Mouse (Mus musculus) kidney, adult 2 months (tissue): ENCODE results near the gene Il17rc. TPM values are rescaled to one million over a fixed set of nuclear protein-coding genes. Genes with fewer than 3 reads are reported as not detected.
A peak's percentile ranks its signal among the peaks of the same experiment; 100 is the strongest.

Experiments used
- DNase-seq: peaks from one replicate; pipeline ENCODE4 v3.0.0; 2021
- H3K27ac ChIP-seq: fragments of 200-500 bp; 2 replicates; pipeline ENCODE4 v1.5.1; 2012; ENCODE audit warnings: low read depth, low read length, control low read depth, inconsistent platforms; ENCODE audit not compliant: insufficient read depth
- H3K27me3 ChIP-seq: fragments of 200-500 bp; replicated peaks from 2 replicates; pipeline ENCODE4 v1.6.1; 2012; ENCODE audit warnings: mild to moderate bottlenecking, moderate library complexity, low read length, inconsistent platforms; ENCODE audit not compliant: control insufficient read depth, insufficient read depth
- H3K36me3 ChIP-seq: fragments of 200-500 bp; 2 replicates; pipeline ENCODE4 v1.6.1; 2012; ENCODE audit warnings: mild to moderate bottlenecking, moderate library complexity, low read length, inconsistent platforms; ENCODE audit not compliant: control insufficient read depth, insufficient read depth
- H3K4me1 ChIP-seq: fragments of 200-500 bp; 2 replicates; pipeline ENCODE4 v1.6.1; 2011; ENCODE audit warnings: low read length; ENCODE audit not compliant: control insufficient read depth, insufficient read depth
- H3K4me3 ChIP-seq: fragments of 200-500 bp; 2 replicates; pipeline ENCODE4 v1.5.1; 2011; ENCODE audit warnings: mild to moderate bottlenecking, low read depth, low read length, control low read depth; ENCODE audit not compliant: insufficient read depth
- CTCF ChIP-seq: fragments of 200-500 bp; conservative IDR thresholded peaks from 2 replicates; pipeline ENCODE4 v1.5.1; 2011; ENCODE audit warnings: low read depth, mild to moderate bottlenecking, control low read depth, low read length, moderate library complexity, mixed read lengths; ENCODE audit not compliant: insufficient read depth, insufficient read length
- POLR2A ChIP-seq: fragments of 200-500 bp; IDR thresholded peaks from one replicate; pipeline ENCODE4 v1.6.1; 2011; ENCODE audit warnings: low read depth, low read length, control low read depth
- WGBS: fragments of 180-500 bp; shearing (Covaris S2); methylation state at CpG from one replicate; pipeline ENCODE4 v1.1.7; 2018; 5-methylcytosine and 5-hydroxymethylcytosine counted together
- polyA plus RNA-seq: library from polyadenylated mRNA; depleted of rRNA; stranded (reverse); fragments of >200 nt; gene quantifications from 2 replicates; pipeline ENCODE4 v1.2.3, GENCODE M21; 2012

Gene Il17rc
- polyA plus RNA-seq, 1 experiment: 37.6 TPM

DNA sequence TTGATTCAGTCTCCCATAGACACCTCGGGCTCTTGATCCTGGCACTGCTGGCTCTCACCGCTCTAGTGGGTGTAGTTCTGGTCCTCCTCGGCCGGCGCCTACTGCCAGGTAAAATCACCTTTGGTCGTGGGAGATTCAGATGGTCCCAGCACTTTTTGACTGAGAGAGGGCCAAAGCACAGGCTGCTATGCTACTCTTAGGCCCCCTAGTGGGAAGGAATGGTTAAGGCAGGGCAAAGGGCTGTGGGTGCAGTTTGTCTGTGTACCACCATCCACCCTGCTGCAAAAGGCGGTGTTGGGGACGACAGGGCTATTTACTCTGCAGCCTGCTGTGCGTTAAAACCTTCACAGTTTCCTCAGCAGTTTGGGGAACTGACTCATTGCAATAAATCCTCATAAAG, 2.2 kb upstream of the Il17rc start:
- DNase-seq: peak; percentile 87
- Histone ChIP-seq H3K4me3 (peak overlapping the region; percentile 27; the same call in 1 of the 2 replicates), H3K27ac (no peak overlapping the region), H3K4me1 (peaks cover 5% of the 10 kb centered on the region; the same call in 1 of the 2 replicates), H3K36me3 (no peaks in the 10 kb centered on the region), H3K27me3 (no peaks in the 10 kb centered on the region)
- peak; percentile 91 for TF ChIP-seq CTCF
- no peak for TF ChIP-seq POLR2A
- 4% methylated on average over 9 of the region's 9 CpGs for WGBS

DNA sequence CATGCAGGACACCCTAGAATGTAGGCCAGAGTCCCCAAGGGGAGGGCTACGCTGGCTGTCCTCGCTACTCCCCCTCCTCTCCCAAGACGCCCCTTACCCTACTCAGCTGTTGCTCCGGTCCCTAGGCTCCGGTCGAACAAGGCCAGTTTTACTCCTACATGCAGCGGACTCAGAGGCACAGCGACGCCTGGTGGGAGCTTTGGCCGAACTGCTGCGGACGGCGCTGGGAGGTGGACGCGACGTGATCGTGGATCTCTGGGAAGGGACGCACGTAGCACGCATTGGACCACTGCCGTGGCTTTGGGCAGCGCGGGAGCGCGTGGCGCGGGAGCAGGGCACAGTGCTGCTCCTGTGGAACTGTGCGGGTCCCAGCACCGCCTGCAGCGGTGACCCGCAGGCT, 1.8 kb upstream of the Il17rc start:
- H3K4me3 ChIP-seq: peak overlapping the region; percentile 36; the same call in 1 of the 2 replicates
- 3% methylated on average over 31 of the region's 31 CpGs for WGBS
- H3K27me3 ChIP-seq: no peaks in the 10 kb centered on the region
- H3K27ac ChIP-seq: no peak overlapping the region
- DNase-seq: peak; percentile 85
- H3K4me1 ChIP-seq: peaks cover 5% of the 10 kb centered on the region; the same call in 1 of the 2 replicates
- H3K36me3 ChIP-seq: no peaks in the 10 kb centered on the region
- TF ChIP-seq CTCF: peak; percentile 86
- no peak for TF ChIP-seq POLR2A

DNA sequence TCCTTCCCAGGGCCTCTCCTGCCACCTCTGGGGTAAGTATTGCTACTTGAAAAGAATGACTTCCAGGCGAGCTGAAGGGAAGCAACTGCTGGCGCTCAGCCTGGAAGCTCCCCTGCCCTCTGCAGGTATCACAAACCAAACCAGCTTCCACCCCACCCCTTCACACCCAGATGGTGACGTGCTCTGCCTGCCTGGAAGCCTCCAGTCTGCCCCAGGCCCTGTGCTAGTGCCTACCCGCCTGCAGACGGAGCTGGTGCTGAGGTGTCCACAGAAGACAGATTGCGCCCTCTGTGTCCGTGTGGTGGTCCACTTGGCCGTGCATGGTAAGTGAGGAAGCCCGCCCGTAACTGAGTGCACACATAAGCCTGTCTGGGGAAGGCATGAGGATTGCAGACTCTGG, 834 bp downstream of the Il17rc start:
- H3K4me1 ChIP-seq: peaks cover 5% of the 10 kb centered on the region; the same call in 1 of the 2 replicates
- no peaks in the 10 kb centered on the region for H3K27me3 ChIP-seq
- H3K36me3 ChIP-seq: no peaks in the 10 kb centered on the region
- TF ChIP-seq POLR2A: no peak
- no peak for TF ChIP-seq CTCF
- no peak for DNase-seq
- no peak overlapping the region for H3K27ac ChIP-seq
- 71% methylated on average over 10 of the region's 10 CpGs for WGBS
- no peak overlapping the region for H3K4me3 ChIP-seq

DNA sequence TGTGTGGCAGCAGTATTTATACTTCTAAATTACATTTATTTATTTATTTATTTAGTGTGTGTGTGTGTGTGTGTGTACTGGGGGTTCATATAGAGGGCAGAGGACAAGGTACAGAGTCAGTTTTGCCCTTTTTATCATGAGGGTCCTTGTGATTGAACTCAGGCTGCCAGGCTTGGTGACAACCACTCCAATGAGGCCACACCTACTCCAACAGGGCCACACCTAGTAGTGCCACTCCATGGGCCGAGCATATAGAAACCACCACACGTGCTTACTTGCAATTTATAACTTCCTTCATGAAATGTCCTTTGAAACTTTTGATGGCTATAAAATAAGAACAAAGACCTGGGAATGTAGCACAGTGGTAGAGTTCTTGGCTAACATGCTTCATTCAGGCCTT, 2.0 kb downstream of the Il17rc start:
- Histone ChIP-seq H3K36me3 (no peaks in the 10 kb centered on the region), H3K4me3 (no peak overlapping the region), H3K4me1 (peaks cover 5% of the 10 kb centered on the region; the same call in 1 of the 2 replicates), H3K27me3 (no peaks in the 10 kb centered on the region), H3K27ac (no peak overlapping the region)
- DNase-seq: no peak
- WGBS: 77% methylated on average over 2 of the region's 2 CpGs
- TF ChIP-seq POLR2A (no peak), CTCF (no peak)

DNA sequence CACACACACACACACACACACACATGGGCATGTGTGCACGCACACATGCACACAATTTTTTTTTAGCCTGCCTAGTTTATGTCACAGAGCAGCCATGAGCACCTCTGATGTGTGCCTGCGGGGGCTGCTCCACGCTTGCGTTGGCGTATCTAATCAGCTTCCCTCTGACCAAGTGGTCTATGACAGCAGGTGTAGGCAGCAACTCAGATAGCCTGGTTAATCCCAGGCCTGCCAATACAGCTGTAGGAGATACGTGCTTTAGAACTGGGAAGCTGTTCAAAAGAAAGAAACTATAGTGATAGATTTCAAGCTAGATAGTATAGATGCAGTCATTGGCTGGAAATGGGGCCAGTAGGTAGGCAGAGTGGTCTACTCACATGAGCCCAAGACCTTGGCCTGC, 2.5 kb downstream of the Il17rc start:
- TF ChIP-seq CTCF: no peak
- TF ChIP-seq POLR2A: no peak
- Histone ChIP-seq H3K4me1 (peaks cover 5% of the 10 kb centered on the region; the same call in 1 of the 2 replicates), H3K4me3 (no peak overlapping the region), H3K27me3 (no peaks in the 10 kb centered on the region), H3K36me3 (no peaks in the 10 kb centered on the region), H3K27ac (no peak overlapping the region)
- DNase-seq: no peak
- WGBS: 91% methylated on average over 6 of the region's 6 CpGs

GRCm38 (mm10) chr6:113477353-113477752, 6.1 kb downstream of the Il17rc start:
- no peak for TF ChIP-seq POLR2A
- TF ChIP-seq CTCF: no peak
- no peaks in the 10 kb centered on the region for H3K27me3 ChIP-seq
- peaks cover 13% of the 10 kb centered on the region; the same call in 1 of the 2 replicates for H3K4me1 ChIP-seq
- 53% methylated on average over 7 of the region's 7 CpGs for WGBS
- H3K27ac ChIP-seq: no peak overlapping the region
- no peak for DNase-seq
- H3K36me3 ChIP-seq: no peaks in the 10 kb centered on the region
- no peak overlapping the region for H3K4me3 ChIP-seq

GRCm38 (mm10) chr6:113478906-113479305, 7.7 kb downstream of the Il17rc start:
- WGBS: 60% methylated on average over 10 of the region's 10 CpGs
- DNase-seq: peak; percentile 30
- no peak for TF ChIP-seq POLR2A
- no peak for TF ChIP-seq CTCF
- Histone ChIP-seq H3K4me3 (no peak overlapping the region), H3K27ac (no peak overlapping the region), H3K4me1 (peaks cover 18% of the 10 kb centered on the region), H3K36me3 (no peaks in the 10 kb centered on the region), H3K27me3 (no peaks in the 10 kb centered on the region)
